Mouse (Mus musculus): ENCODE data around the gene Tlk1.

The Tlk1 gene

GRCm38 (mm10) chr2:70784447-70784846, 41.1 kb downstream of the Tlk1 start:
- DNase-seq, result no peak

GRCm38 (mm10) chr2:70783504-70783903, 42.0 kb downstream of the Tlk1 start:
- no peak for DNase-seq

GRCm38 (mm10) chr2:70779634-70780033, 45.9 kb downstream of the Tlk1 start:
- DNase-seq, result peak; percentile 17

- no peak for DNase-seq
Measured at GRCm38 (mm10) chr2:70776744-70777143, 48.8 kb downstream of the Tlk1 start.

GRCm38 (mm10) chr2:70764734-70765133, 60.8 kb downstream of the Tlk1 start:
- DNase-seq, result no peak

- DNase-seq, result no peak
Measured at GRCm38 (mm10) chr2:70762741-70763140, 62.8 kb downstream of the Tlk1 start.

- DNase-seq, result no peak
Measured at GRCm38 (mm10) chr2:70752149-70752548, 73.4 kb downstream of the Tlk1 start.

- no peak for DNase-seq
Measured at GRCm38 (mm10) chr2:70751655-70752054, 73.9 kb downstream of the Tlk1 start.

GRCm38 (mm10) chr2:70742588-70742987, 82.9 kb downstream of the Tlk1 start:
- DNase-seq, result no peak

GRCm38 (mm10) chr2:70741901-70742300, 83.6 kb downstream of the Tlk1 start:
- no peak for DNase-seq

- DNase-seq, result no peak
Measured at GRCm38 (mm10) chr2:70736008-70736407, 89.5 kb downstream of the Tlk1 start.

- no peak for DNase-seq
Measured at GRCm38 (mm10) chr2:70735534-70735933, 90.0 kb downstream of the Tlk1 start.

GRCm38 (mm10) chr2:70727089-70727488, 98.4 kb downstream of the Tlk1 start:
- DNase-seq, result no peak

GRCm38 (mm10) chr2:70723610-70724243, 101.8 kb downstream of the Tlk1 start:
- DNase-seq, result no peak

GRCm38 (mm10) chr2:70710878-70711277, 114.7 kb downstream of the Tlk1 start:
- DNase-seq, result no peak

- DNase-seq, result no peak
Measured at GRCm38 (mm10) chr2:70710236-70710635, 115.3 kb downstream of the Tlk1 start.

- DNase-seq, result no peak
Measured at GRCm38 (mm10) chr2:70708986-70709730, 116.4 kb downstream of the Tlk1 start.

- no peak for DNase-seq
Measured at GRCm38 (mm10) chr2:70702403-70702802, 123.1 kb downstream of the Tlk1 start.

GRCm38 (mm10) chr2:70701571-70701970, 124.0 kb downstream of the Tlk1 start:
- no peak for DNase-seq

GRCm38 (mm10) chr2:70700851-70701250, 124.7 kb downstream of the Tlk1 start:
- no peak for DNase-seq

- DNase-seq, result no peak
Measured at GRCm38 (mm10) chr2:70695712-70696111, 129.8 kb downstream of the Tlk1 start.

GRCm38 (mm10) chr2:70690195-70690594, 135.3 kb downstream of the Tlk1 start:
- no peak for DNase-seq

- no peak for DNase-seq
Measured at GRCm38 (mm10) chr2:70688454-70689078, 137.0 kb downstream of the Tlk1 start.

- DNase-seq, result no peak
Measured at GRCm38 (mm10) chr2:70682324-70682723, 143.2 kb downstream of the Tlk1 start.

Measured in embryo, embryonic 11 days (tissue).